Mouse (Mus musculus) induced T-regulatory cell, adult 2 months (primary cell): ENCODE data around the gene Spata31d1b.

Source experiments
- DNase-seq: peaks from one replicate; pipeline ENCODE4 v3.0.0-alpha.2; 2012; ENCODE audit warnings: low read depth

Gene Spata31d1b

GRCm38 (mm10) chr13:59750310-59750709 is 38.2 kb downstream of the Spata31d1b start:
- DNase-seq, result no peak

- DNase-seq, result no peak
These were observed 44.8 kb downstream of the Spata31d1b start for GRCm38 (mm10) chr13:59756906-59757305.

GRCm38 (mm10) chr13:59762791-59763190 is 50.7 kb downstream of the Spata31d1b start:
- no peak for DNase-seq

GRCm38 (mm10) chr13:59766786-59767515 is 54.9 kb downstream of the Spata31d1b start:
- DNase-seq, result no peak

- DNase-seq, result no peak
These were observed 56.4 kb downstream of the Spata31d1b start for GRCm38 (mm10) chr13:59768531-59768930.
